Mouse (Mus musculus): ENCODE results near the gene Rps10. TPM values are rescaled to one million over a fixed set of nuclear protein-coding genes. Genes with fewer than 3 reads are reported as not detected.

Gene Rps10
- total and polyA plus RNA-seq, 3 experiments, result 2,522 to 3,437 (median 3,351) TPM

- peak overlapping the region; percentile 73 for H3K27ac ChIP-seq (ENCODE audit: insufficient read depth, low read depth)
- H3K9me3 ChIP-seq (replicated peaks; ENCODE audit: low read length), result peaks cover 10% of the 10 kb centered on the region
- dilution Hi-C loops (cut with MboI; ENCODE audit: extremely low pct_ligation_motif_present, extremely low pct_unique_long_range_greater_than_20kb, low sequenced_read_pairs), result no loop called here
- no peaks in the 10 kb centered on the region for H3K79me2 ChIP-seq (replicated peaks; ENCODE audit: control insufficient read depth, extremely low read depth, insufficient read depth, poor library complexity, severe bottlenecking)
- DNase-seq (ENCODE audit: extremely low read depth), result peak; percentile 66
- H3K36me3 ChIP-seq (replicated peaks in 1 of 2; ENCODE audit: control insufficient read depth in 1 of 2, insufficient read depth in 1 of 2, low read length in 1 of 2), result peaks cover 0 to 8% of the 10 kb centered on the region in 2 experiments
- TF ChIP-seq ETS1 (conservative IDR thresholded peaks at IDR 0.05; ENCODE audit: low read depth, low read length), result peak; percentile 86
- no peak for TF ChIP-seq MAFK (IDR thresholded peaks at IDR 0.05; ENCODE audit: insufficient replicate concordance, low read length)
- TF ChIP-seq SMC3 (IDR thresholded peaks at IDR 0.05; ENCODE audit: low read depth, low read length), result no peak
- peak; percentile 2; the same call in 1 of the 2 replicates for TF ChIP-seq NELFE (IDR thresholded peaks at IDR 0.05; ENCODE audit: low read depth, low read length)
- TF ChIP-seq ELF1 (IDR thresholded peaks at IDR 0.05; ENCODE audit: low read depth, low read length), result no peak; the same call in 1 of the 2 replicates
- no peak; the same call in 1 of the 2 replicates for TF ChIP-seq MXI1 (IDR thresholded peaks at IDR 0.05; ENCODE audit: low read depth, low read length)
- TF ChIP-seq E2F4 (IDR thresholded peaks at IDR 0.05; ENCODE audit: insufficient replicate concordance, low read depth, low read length), result no peak
- TF ChIP-seq HCFC1 (IDR thresholded peaks at IDR 0.05; ENCODE audit: low read depth, low read length), result no peak
- TF ChIP-seq GABPA (IDR thresholded peaks at IDR 0.05; ENCODE audit: insufficient replicate concordance, low read depth, low read length), result no peak
- TF ChIP-seq CTCF (conservative IDR thresholded peaks at IDR 0.05 in 1 of 2, IDR thresholded peaks at IDR 0.05 in 1 of 2; ENCODE audit: low read depth in 2 of 2, low read length in 2 of 2), result no peak
- no peak for TF ChIP-seq POLR2AphosphoS2 (IDR thresholded peaks at IDR 0.05; ENCODE audit: low read depth, low read length)
- no peak for TF ChIP-seq POLR2A (IDR thresholded peaks at IDR 0.05; ENCODE audit: low read depth, low read length)
- TF ChIP-seq RAD21 (IDR thresholded peaks at IDR 0.05; ENCODE audit: low read depth, low read length), result no peak
- 0 out of 2 replicates have a peak, but pooled peaks have one; percentile 8 for TF ChIP-seq JUND (conservative IDR thresholded peaks at IDR 0.05; ENCODE audit: low read depth, low read length)
- TF ChIP-seq IRF4 (IDR thresholded peaks at IDR 0.05; ENCODE audit: low read depth, low read length), result no peak; the same call in 1 of the 2 replicates
- TF ChIP-seq MEF2A (IDR thresholded peaks at IDR 0.05; ENCODE audit: borderline replicate concordance, low read depth, low read length), result peak; percentile 89
- TF ChIP-seq CHD2 (IDR thresholded peaks at IDR 0.05; ENCODE audit: low read length), result peak; percentile 70
- TF ChIP-seq SIN3A (IDR thresholded peaks at IDR 0.05; ENCODE audit: low read length), result peak; percentile 68; the same call in 1 of the 2 replicates
- TF ChIP-seq ZMIZ1 (IDR thresholded peaks at IDR 0.05; ENCODE audit: low read depth, low read length), result no peak
- TF ChIP-seq USF2 (conservative IDR thresholded peaks at IDR 0.05; ENCODE audit: low read depth, low read length), result no peak
- peak; percentile 6; the same call in 1 of the 2 replicates for TF ChIP-seq MAZ (IDR thresholded peaks at IDR 0.05; ENCODE audit: low read depth, low read length)
- no peak for TF ChIP-seq ZC3H11A (IDR thresholded peaks at IDR 0.05; ENCODE audit: low read depth, low read length)
- TF ChIP-seq KAT2A (IDR thresholded peaks at IDR 0.05; ENCODE audit: insufficient replicate concordance, low read length), result no peak
- TF ChIP-seq UBTF (IDR thresholded peaks at IDR 0.05; ENCODE audit: low read depth, low read length), result no peak
- 0 out of 2 replicates have a peak, but pooled peaks have one; percentile 31 for TF ChIP-seq MAX (IDR thresholded peaks at IDR 0.05; ENCODE audit: low read length)
- TF ChIP-seq PAX5 (IDR thresholded peaks at IDR 0.05; ENCODE audit: low read length), result no peak
- no peak for TF ChIP-seq ZKSCAN1 (IDR thresholded peaks at IDR 0.05; ENCODE audit: borderline replicate concordance, low read depth, low read length)
- no peak; the same call in 1 of the 2 replicates for TF ChIP-seq CHD1 (IDR thresholded peaks at IDR 0.05; ENCODE audit: low read depth, low read length)
- TF ChIP-seq JUN (IDR thresholded peaks at IDR 0.05; ENCODE audit: insufficient read depth, low read depth, low read length), result no peak; the same call in 1 of the 2 replicates
- TF ChIP-seq TBP (conservative IDR thresholded peaks at IDR 0.05; ENCODE audit: low read depth, low read length), result no peak
- TF ChIP-seq NRF1 (IDR thresholded peaks at IDR 0.05; ENCODE audit: low read depth, low read length), result no peak
- peak; percentile 70; the same call in 1 of the 2 replicates for TF ChIP-seq EP300 (IDR thresholded peaks at IDR 0.05; ENCODE audit: low read length)
- no peak for TF ChIP-seq USF1 (IDR thresholded peaks at IDR 0.05; ENCODE audit: low read depth, low read length)
- TF ChIP-seq RCOR1 (conservative IDR thresholded peaks at IDR 0.05; ENCODE audit: low read depth, low read length), result no peak
- TF ChIP-seq MYC (IDR thresholded peaks at IDR 0.05; ENCODE audit: low read depth, low read length), result no peak
- 0 out of 2 replicates have a peak, but pooled peaks have one; percentile 64 for TF ChIP-seq TCF12 (IDR thresholded peaks at IDR 0.05; ENCODE audit: low read depth, low read length)
- peak; percentile 60 for TF ChIP-seq BHLHE40 (IDR thresholded peaks at IDR 0.05; ENCODE audit: low read depth, low read length)
- TF ChIP-seq ZNF384 (IDR thresholded peaks at IDR 0.05; ENCODE audit: low read depth, low read length), result no peak
- H3K4me1 ChIP-seq (ENCODE audit: control insufficient read depth in 1 of 2, insufficient read depth in 2 of 2), result peaks cover 4 to 31% of the 10 kb centered on the region in 2 experiments
- H3K4me3 ChIP-seq (replicated peaks in 1 of 3; ENCODE audit: low read depth in 2 of 3, low read length in 2 of 3, poor library complexity in 1 of 3), result peak overlapping the region; percentile 54 to 72 (median 58)
- H3K4me2 ChIP-seq (ENCODE audit: insufficient read depth, low read depth, poor library complexity, severe bottlenecking), result peak overlapping the region; percentile 84
- peaks cover 8% of the 10 kb centered on the region for H3K27me3 ChIP-seq (replicated peaks)
- in situ Hi-C loops (cut with MboI; ENCODE audit: low pct_ligation_motif_present, low pct_unique_long_range_greater_than_20kb, low sequenced_read_pairs), result loop anchor here (10.0 kb wide), 1 partner anchor 68 kb away; the partner anchor contains the start of gene Spdef
- H3K9ac ChIP-seq (ENCODE audit: insufficient read depth, low read depth), result peak overlapping the region; percentile 64; the same call in 1 of the 2 replicates
These were observed 19.9 kb upstream of the Rps10 start for GRCm38 (mm10) chr17:27656414-27656813.
